Mouse (Mus musculus): ENCODE data around the gene Snd1.

Gene Snd1

GRCm38 (mm10) chr6:28753217-28753616 is 278.3 kb downstream of the Snd1 start:
- in situ Hi-C loops (cut with MboI): no loop called here

DNA sequence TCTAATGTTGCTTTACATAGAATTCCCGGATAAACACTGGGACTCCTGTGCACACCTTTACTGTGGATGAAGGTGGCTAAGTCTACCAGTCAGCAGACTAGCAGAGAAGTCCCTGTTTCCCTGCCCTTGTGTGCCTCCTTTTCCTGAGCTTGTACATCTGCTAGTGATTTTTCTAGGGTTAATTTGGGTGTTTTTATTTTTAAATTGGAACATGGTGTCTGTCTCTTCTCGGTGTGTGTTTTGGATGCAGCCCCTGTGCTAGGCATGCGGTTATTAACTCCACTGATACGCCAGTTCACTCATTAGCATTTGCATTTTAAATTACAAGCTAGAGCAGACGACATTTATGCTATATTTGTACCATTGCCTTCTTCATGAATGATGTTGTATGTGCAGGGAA is 278.7 kb downstream of the Snd1 start:
- in situ Hi-C loops (cut with MboI): no loop called here

- in situ Hi-C loops (cut with MboI): no loop called here
These were observed 279.4 kb downstream of the Snd1 start for GRCm38 (mm10) chr6:28754127-28754898.

GRCm38 (mm10) chr6:28756306-28757018 is 281.5 kb downstream of the Snd1 start:
- in situ Hi-C loops (cut with MboI): no loop called here

DNA sequence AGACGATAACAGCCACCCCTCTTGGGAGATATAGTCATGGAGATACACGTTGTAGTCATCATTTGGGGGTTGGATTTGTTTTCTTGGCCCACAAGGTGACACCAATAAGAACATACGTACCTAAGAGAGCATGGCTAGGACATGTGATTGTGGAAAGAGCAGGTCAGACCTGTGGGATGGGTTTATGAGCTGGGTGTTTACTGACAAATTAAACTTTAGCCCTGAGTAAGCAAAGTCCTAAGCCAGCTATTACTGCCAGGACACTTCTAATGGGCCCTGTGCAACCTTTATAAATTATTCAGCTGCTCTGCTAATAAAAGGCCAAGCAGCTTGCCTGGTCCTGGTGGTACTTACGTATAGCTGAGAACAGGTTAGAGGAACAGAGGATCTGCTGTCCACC is 283.4 kb downstream of the Snd1 start:
- in situ Hi-C loops (cut with MboI): no loop called here

DNA sequence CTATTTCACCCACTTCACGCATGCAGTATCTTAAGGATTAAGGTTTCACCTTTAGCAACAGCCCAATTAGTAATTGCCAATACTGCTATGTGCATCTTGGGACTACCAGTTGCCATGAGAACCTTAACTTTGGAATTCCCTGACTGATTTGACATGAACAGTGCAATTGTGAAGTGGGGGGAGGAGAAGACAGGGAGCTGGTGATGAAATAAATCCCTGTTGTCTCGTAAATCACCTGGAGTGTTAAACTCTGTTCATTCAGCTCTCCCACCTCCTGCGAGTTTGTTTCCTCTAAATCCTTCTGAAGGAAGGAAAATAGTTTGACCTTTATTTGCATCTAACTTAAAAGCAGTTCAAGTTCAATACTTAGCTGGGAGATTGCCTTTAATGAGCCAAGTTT is 286.8 kb downstream of the Snd1 start:
- in situ Hi-C loops (cut with MboI): no loop called here

GRCm38 (mm10) chr6:28762132-28762775 is 287.3 kb downstream of the Snd1 start:
- in situ Hi-C loops (cut with MboI): no loop called here

DNA sequence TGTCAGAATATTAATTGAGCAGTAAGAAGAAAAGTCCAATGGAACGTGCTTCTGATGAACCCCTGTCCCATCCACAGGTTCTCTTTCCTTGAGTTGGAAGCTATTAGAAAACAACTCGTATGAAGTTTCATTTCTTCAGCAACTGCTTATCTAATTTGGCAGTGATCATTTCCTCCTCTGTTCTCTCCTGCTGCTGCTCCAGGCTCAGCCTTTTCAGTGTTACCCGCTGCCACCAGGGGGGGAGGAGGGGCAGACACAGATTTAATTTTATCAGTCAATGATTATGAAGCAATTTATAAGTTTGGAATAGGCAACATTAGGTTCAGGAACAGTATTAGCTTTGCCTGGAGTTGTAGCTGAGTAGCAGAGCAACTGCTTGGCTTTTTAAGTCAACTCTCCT is 291.7 kb downstream of the Snd1 start:
- in situ Hi-C loops (cut with MboI): no loop called here

DNA sequence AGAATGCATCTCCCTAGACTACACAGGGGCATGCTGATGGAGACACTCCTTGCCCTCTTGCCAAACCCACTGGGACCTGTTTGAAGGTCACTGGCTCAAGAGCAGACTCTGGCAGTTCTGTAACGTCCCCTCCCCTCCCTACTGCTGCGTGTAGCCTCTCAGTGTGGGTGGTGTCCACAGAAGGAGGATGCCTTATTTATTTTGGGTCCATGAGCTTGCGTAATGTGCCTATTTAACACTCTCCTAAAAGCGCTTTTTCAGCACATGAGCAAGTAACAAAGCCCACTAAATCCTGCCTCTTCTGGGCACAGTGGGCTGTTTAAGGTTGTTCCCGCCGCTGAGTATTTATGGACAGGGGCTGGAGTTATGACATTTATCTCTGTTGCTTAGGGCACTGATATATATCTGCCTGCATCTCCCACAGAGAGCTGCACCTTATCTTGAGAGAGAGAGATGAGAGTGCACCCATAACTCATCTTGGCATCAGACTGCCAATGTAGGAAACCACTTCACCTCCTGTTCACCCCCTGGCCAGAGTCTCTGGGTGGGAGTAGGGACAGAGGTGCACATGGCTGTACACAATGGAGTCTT is 293.0 kb downstream of the Snd1 start:
- in situ Hi-C loops (cut with MboI): no loop called here

DNA sequence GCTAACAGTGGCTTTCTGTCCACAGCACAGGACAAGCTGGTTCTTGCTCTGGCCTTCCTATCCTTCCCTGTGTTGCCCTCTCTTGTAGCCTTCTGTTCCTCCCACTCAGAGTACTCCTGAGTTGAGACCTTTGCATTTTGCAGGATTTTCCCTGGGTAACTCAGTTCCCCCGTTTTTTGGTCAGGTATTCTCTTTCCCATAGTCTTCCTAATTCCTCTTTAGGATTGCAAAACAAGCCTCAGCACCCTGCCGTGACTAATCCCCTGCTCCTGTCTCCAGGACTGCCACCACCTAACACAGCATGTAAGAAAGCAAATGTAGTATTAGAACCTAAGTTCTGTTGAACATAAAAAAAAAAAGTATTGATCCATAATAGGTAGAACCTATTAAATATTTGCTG is 296.4 kb downstream of the Snd1 start:
- in situ Hi-C loops (cut with MboI): no loop called here

DNA sequence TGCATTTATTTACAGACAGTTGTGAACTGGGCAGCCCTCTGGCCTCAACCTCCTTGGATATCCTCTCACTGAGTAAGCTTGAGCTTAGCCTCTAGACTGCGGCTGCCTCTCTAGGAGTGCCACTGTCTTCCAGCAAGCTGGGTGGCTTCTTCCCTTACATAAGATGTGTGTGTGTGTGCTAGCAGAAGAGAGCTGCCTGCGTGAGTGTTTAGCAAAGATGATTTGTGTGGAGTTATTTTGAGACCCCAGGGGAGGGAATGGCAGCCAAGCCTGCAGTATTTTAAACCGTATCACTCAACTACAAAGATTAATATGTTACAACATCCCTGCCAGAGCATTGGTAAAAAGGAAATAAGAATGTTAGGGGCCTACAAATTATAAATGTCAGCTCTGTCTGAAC is 306.8 kb downstream of the Snd1 start:
- in situ Hi-C loops (cut with MboI): no loop called here

DNA sequence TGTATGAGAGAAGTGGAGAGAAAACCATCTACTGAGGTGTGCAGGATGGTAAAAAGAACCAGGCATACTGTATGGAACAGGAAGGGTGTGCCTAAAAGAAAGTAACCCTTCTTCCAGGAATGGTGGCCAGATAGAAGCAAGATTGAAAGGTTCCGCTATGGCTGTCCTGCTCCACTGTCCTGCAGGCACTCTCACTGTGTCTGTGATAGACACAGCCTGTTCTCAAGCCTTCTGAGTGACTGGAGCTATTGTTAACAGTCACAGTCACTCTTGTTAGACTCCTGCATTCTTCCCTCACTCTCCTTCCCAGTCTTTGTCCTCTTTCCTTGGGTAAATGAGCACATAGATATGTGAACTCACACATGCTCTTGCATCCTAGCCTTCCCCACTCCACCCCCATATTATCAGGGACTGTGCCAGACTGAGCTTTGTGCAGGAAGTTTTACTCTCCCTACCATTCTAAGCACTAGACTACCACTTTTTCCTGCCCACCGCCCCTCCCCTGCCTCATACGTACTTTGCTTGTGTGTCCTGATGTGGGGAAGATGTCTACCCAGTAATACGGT is 308.2 kb downstream of the Snd1 start:
- in situ Hi-C loops (cut with MboI): no loop called here

GRCm38 (mm10) chr6:28783953-28784352 is 309.0 kb downstream of the Snd1 start:
- in situ Hi-C loops (cut with MboI): no loop called here

DNA sequence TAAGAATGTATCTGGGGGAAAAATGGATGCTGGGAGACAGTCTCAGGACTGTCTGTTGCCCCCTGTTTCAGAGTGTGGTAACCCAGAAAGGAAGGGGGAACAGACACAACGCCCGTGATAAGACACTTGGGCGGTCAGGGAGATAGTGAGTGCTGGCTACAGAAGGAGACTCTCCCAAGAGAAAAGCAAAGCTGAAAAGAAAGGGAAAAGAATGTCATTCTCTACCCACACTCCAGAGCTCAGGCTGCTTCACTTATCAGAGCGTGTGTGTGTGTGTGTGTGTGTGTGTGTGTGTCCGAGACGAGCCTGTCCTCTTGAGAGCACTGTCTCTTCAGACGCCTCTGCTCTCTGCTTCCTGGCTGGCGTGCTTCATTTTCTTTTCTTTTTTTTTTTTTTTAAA is 310.8 kb downstream of the Snd1 start:
- in situ Hi-C loops (cut with MboI): no loop called here

- in situ Hi-C loops (cut with MboI): no loop called here
These were observed 312.2 kb downstream of the Snd1 start for GRCm38 (mm10) chr6:28787133-28787532.

GRCm38 (mm10) chr6:28789685-28790084 is 314.7 kb downstream of the Snd1 start:
- in situ Hi-C loops (cut with MboI): no loop called here

DNA sequence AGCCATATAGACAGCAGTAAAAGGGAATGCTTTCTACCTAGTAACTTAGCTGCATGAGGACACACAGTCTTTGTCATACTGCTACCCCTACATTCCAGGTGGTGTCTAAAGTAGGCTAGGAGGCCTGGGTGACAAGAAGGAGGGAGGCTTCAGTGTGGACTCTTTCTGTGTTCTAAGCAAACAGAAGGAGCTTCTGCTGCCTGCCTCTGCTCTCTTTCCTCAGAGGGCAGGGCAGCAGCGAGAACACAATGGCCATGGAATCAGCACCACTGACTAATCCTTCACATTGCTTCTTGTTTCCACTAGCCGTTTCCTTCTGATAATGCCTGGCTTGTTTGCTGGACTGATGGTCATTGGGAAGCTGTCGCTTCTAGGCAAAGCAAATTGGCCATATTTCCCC is 316.2 kb downstream of the Snd1 start:
- in situ Hi-C loops (cut with MboI): no loop called here

DNA sequence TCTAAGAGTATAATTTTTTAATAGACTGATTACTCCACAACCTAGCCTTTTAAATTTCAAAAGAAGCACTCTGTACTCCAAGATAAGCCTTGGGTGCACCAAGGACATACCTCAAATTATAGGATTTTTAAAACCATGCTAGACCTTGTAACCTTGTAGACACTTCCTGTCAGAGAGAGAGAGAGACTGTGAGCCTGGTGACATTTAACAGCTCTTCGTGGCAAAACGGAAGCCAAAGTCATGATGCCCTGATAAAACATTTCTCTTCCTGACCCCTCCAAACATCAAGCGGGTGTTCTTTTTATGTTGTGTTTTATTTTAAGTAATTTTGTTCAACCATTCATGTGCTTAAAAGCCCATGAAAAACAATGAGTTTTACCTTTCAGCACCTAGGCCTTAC is 316.9 kb downstream of the Snd1 start:
- in situ Hi-C loops (cut with MboI): no loop called here

DNA sequence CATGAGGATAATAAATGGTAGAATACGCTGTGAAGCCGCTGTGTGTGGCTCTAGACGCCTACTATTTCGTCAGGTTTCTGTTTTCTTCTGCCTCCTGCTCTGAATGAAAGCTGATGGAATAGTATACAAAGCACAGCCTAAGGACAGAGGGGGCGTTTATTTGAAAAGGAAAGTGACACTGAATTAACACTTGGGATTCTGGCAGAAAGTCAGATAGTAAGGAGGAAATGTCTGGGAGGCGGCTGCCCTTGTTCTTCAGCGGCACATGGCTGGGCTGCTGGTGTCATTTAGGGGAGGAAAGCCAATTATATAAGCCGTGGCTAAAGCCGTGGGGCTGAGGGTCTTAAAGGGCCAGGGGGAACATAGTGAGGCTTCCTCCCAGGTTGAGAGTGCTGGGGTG is 320.4 kb downstream of the Snd1 start:
- in situ Hi-C loops (cut with MboI): no loop called here

- in situ Hi-C loops (cut with MboI): no loop called here
These were observed 321.0 kb downstream of the Snd1 start for GRCm38 (mm10) chr6:28795792-28796515.

GRCm38 (mm10) chr6:28799818-28800217 is 324.9 kb downstream of the Snd1 start:
- in situ Hi-C loops (cut with MboI): no loop called here

DNA sequence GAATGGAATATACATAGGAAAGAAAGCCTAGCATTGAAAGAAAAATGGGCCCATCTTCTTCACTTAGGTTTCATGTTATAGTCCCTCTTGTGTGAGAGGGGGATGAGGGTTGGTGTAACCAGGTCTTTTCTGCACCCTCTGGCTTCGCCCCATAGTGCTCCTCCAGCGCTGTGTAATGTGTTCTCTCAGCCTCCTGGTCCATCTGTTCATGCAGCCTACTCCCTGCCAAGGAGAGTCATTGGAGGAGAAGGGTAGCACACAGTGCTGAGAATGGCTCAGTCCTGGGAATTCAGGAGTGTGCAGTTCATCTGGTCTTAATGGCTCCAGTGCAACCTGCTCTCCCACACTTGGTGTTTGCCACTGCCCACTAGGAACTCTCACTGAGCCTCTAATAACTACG is 326.0 kb downstream of the Snd1 start:
- in situ Hi-C loops (cut with MboI): no loop called here
